Mouse (Mus musculus): ENCODE data around the gene Iqgap2.

The Iqgap2 gene

GRCm38 (mm10) chr13:95778761-95779161, 113.0 kb downstream of the Iqgap2 start:
- DNase-seq (ENCODE audit: low spot score in 2 of 2) = no peak

GRCm38 (mm10) chr13:95777651-95778391, 113.9 kb downstream of the Iqgap2 start:
- no peak for DNase-seq (ENCODE audit: low spot score in 2 of 2)

GRCm38 (mm10) chr13:95777237-95777636, 114.5 kb downstream of the Iqgap2 start:
- DNase-seq (ENCODE audit: low spot score in 2 of 2) = peak in 1 of 2 experiments; percentile 54

- DNase-seq (ENCODE audit: low spot score in 2 of 2) = no peak
Observed at GRCm38 (mm10) chr13:95774966-95775696, 116.6 kb downstream of the Iqgap2 start.

GRCm38 (mm10) chr13:95765017-95765416, 126.7 kb downstream of the Iqgap2 start:
- no peak for DNase-seq (ENCODE audit: low spot score in 2 of 2)

GRCm38 (mm10) chr13:95763876-95764517, 127.7 kb downstream of the Iqgap2 start:
- no peak for DNase-seq (ENCODE audit: low spot score in 2 of 2)

GRCm38 (mm10) chr13:95759810-95760209, 131.9 kb downstream of the Iqgap2 start:
- DNase-seq (ENCODE audit: low spot score in 2 of 2) = no peak

GRCm38 (mm10) chr13:95754285-95754684, 137.4 kb downstream of the Iqgap2 start:
- no peak for DNase-seq (ENCODE audit: low spot score in 2 of 2)

- DNase-seq (ENCODE audit: low spot score in 2 of 2) = no peak
Observed at GRCm38 (mm10) chr13:95752386-95752785, 139.3 kb downstream of the Iqgap2 start.

- no peak for DNase-seq (ENCODE audit: low spot score in 2 of 2)
Observed at GRCm38 (mm10) chr13:95747541-95747940, 144.2 kb downstream of the Iqgap2 start.

GRCm38 (mm10) chr13:95747101-95747500, 144.6 kb downstream of the Iqgap2 start:
- DNase-seq (ENCODE audit: low spot score in 2 of 2) = no peak

- peak in 1 of 2 experiments; percentile 14 for DNase-seq (ENCODE audit: low spot score in 2 of 2)
Observed at GRCm38 (mm10) chr13:95746509-95746908, 145.2 kb downstream of the Iqgap2 start.

- no peak for DNase-seq (ENCODE audit: low spot score in 2 of 2)
Observed at GRCm38 (mm10) chr13:95745451-95745850, 146.3 kb downstream of the Iqgap2 start.

GRCm38 (mm10) chr13:95742881-95743466, 148.7 kb downstream of the Iqgap2 start:
- no peak for DNase-seq (ENCODE audit: low spot score in 2 of 2)

- DNase-seq (ENCODE audit: low spot score in 2 of 2) = no peak
Observed at GRCm38 (mm10) chr13:95741813-95742689, 149.7 kb downstream of the Iqgap2 start.

GRCm38 (mm10) chr13:95739651-95740050, 152.1 kb downstream of the Iqgap2 start:
- DNase-seq (ENCODE audit: low spot score in 2 of 2) = peak in 1 of 2 experiments; percentile 4

GRCm38 (mm10) chr13:95730491-95730890, 161.2 kb downstream of the Iqgap2 start:
- no peak for DNase-seq (ENCODE audit: low spot score in 2 of 2)

- peak; percentile 42 to 49 for DNase-seq (ENCODE audit: low spot score in 2 of 2)
Observed at GRCm38 (mm10) chr13:95719320-95720232, 172.1 kb downstream of the Iqgap2 start.

- DNase-seq (ENCODE audit: low spot score in 2 of 2) = no peak
Observed at GRCm38 (mm10) chr13:95715356-95715755, 176.4 kb downstream of the Iqgap2 start.

Measured in urinary bladder, adult 18-20 months (tissue).